Mouse (Mus musculus) heart, embryonic 11.5 days (tissue): ENCODE data around the gene Gm20503. TPM values are rescaled to one million over a fixed set of nuclear protein-coding genes. Genes with fewer than 3 reads are reported as not detected.

Experiments used
- ATAC-seq: fragments of 200-750 bp; cut with Nextera tagmentation; replicated peaks from 2 replicates; pipeline ENCODE4 v1.8.0; 2017; ENCODE audit warnings: moderate library complexity; ENCODE audit not compliant: insufficient number of reproducible peaks, low FRiP score, low TSS enrichment
- H3K27ac ChIP-seq: fragments of 300-500 bp; sonication (generic); 2 replicates; pipeline ENCODE4 v1.5.1; 2014; ENCODE audit warnings: mild to moderate bottlenecking, low read depth, low read length
- H3K27me3 ChIP-seq: fragments of 300-500 bp; sonication (generic); 2 replicates; pipeline ENCODE4 v1.6.1; 2014; ENCODE audit warnings: mild to moderate bottlenecking, low read length, mixed read lengths; ENCODE audit not compliant: control insufficient read depth, insufficient read depth
- H3K36me3 ChIP-seq: fragments of 300-500 bp; sonication (generic); 2 replicates; pipeline ENCODE4 v1.6.1; 2014; ENCODE audit warnings: mild to moderate bottlenecking, low read length, moderate library complexity, mixed read lengths; ENCODE audit not compliant: control insufficient read depth, insufficient read depth
- H3K4me1 ChIP-seq: fragments of 300-500 bp; sonication (generic); 2 replicates; pipeline ENCODE4 v1.6.1; 2014; ENCODE audit warnings: low read length; ENCODE audit not compliant: control insufficient read depth, insufficient read depth
- H3K4me2 ChIP-seq: fragments of 300-500 bp; sonication (generic); 2 replicates; pipeline ENCODE4 v1.6.1; 2014; ENCODE audit warnings: mild to moderate bottlenecking, moderate library complexity
- H3K4me3 ChIP-seq: fragments of 300-500 bp; sonication (generic); 2 replicates; pipeline ENCODE4 v1.5.1; 2014; ENCODE audit warnings: low read depth, low read length
- H3K9ac ChIP-seq: fragments of 300-500 bp; sonication (generic); 2 replicates; pipeline ENCODE4 v1.6.1; 2014; ENCODE audit warnings: mild to moderate bottlenecking, low read depth, low read length, moderate library complexity
- H3K9me3 ChIP-seq: fragments of 300-500 bp; sonication (generic); replicated peaks from 2 replicates; pipeline ENCODE4 v1.6.1; 2016; ENCODE audit warnings: low read length; ENCODE audit not compliant: control insufficient read depth
- WGBS: fragments of 180-500 bp; shearing (Covaris S2); extraction: QIAGEN DNeasy Blood & Tissue Kit; methylation state at CpG from one replicate; pipeline ENCODE4 v1.1.7; 2014; ENCODE audit not compliant: insufficient replicate concordance; 5-methylcytosine and 5-hydroxymethylcytosine counted together
- polyA plus RNA-seq: library from polyadenylated mRNA; unstranded; fragments of >200 nt; fragmentation: Nextera tagmentation; extraction: Ambion mirVana; gene quantifications from 2 replicates; pipeline ENCODE4 v1.2.1, GENCODE M21; 2014

The Gm20503 gene
- polyA plus RNA-seq, 1 experiment from 2014 or later = 7.2 TPM

DNA sequence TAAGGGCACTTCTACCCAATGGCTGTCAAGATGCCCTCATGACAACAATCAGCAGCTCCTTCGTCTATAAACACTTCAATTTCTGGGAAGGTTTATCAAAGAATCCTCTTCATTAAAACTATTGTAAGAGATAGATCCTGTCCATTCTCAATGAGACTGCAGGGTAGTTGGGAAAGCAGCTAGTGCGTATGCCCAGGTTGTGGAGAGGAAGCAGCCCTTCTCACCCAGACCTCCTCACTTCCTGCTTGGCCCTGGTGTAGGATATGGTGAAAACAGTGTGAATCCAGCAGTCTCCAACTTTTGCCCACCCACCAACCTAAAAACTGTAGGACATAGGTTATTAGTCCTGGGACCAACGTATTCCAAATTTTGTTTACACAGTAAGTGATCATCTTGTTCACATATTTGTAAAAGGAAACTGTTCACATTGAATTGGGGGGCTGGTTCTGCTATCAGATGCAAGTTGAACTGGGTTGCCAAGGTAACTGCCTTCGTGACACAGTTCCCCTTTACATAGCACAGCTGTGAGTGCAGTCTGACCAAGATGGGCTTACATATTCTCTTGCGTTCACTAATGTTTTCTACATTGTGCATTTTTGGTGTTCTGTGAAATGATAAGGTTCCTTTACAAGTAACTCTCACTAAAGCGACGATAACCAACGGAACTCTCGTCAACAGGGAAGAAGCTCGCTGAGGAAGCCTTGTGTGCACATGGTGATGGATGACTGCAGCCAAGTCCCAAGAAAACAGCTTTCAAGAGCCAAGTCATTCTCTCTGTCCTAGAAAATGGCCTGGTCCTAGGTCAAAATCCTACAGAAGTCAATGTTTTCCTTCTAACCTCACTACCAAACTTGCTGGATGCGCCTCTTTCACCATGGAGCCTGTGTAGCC is 37.6 kb downstream of the Gm20503 start:
- Histone ChIP-seq H3K9me3 (no peaks in the 10 kb centered on the region), H3K4me1 (no peaks in the 10 kb centered on the region), H3K27ac (no peak overlapping the region), H3K9ac (no peak overlapping the region), H3K4me3 (no peak overlapping the region), H3K36me3 (no peaks in the 10 kb centered on the region; the same call in 1 of the 2 replicates), H3K4me2 (no peak overlapping the region), H3K27me3 (no peaks in the 10 kb centered on the region)
- ATAC-seq = no peak
- WGBS = 84% methylated on average over 11 of the region's 11 CpGs

GRCm38 (mm10) chr4:59043074-59043473 is 40.1 kb downstream of the Gm20503 start:
- H3K4me3 ChIP-seq = no peak overlapping the region
- no peaks in the 10 kb centered on the region for H3K27me3 ChIP-seq
- no peak for ATAC-seq
- H3K27ac ChIP-seq = no peak overlapping the region
- no peaks in the 10 kb centered on the region for H3K9me3 ChIP-seq
- no peaks in the 10 kb centered on the region; the same call in 1 of the 2 replicates for H3K36me3 ChIP-seq
- 92% methylated on average over 5 of the region's 5 CpGs for WGBS
- no peak overlapping the region for H3K9ac ChIP-seq
- H3K4me2 ChIP-seq = no peak overlapping the region
- H3K4me1 ChIP-seq = no peaks in the 10 kb centered on the region

GRCm38 (mm10) chr4:59043891-59044290 is 40.9 kb downstream of the Gm20503 start:
- no peaks in the 10 kb centered on the region for H3K9me3 ChIP-seq
- 85% methylated on average over 6 of the region's 6 CpGs for WGBS
- H3K9ac ChIP-seq = no peak overlapping the region
- no peak overlapping the region for H3K27ac ChIP-seq
- H3K4me1 ChIP-seq = no peaks in the 10 kb centered on the region
- H3K4me2 ChIP-seq = no peak overlapping the region
- H3K27me3 ChIP-seq = no peaks in the 10 kb centered on the region
- no peak for ATAC-seq
- no peaks in the 10 kb centered on the region; the same call in 1 of the 2 replicates for H3K36me3 ChIP-seq
- H3K4me3 ChIP-seq = no peak overlapping the region

DNA sequence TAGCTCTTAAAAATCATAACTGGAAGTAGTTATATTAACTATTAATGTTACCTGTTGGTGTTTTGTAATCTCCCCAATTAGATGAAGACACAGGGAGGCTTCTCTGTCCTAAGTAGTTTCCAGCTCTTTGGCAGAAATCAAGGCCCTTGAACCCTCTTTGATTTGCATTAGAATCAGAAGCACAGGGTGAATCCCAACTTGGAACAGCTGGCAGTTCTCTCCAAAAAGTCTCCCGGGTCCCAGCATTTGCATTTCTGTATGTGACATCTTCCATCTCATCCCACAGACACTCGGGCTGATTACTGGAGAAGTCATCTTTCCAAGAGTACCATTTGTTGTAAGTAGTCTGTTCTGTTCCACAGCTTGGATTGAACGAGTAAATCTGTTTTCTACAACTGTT is 44.2 kb downstream of the Gm20503 start:
- Histone ChIP-seq H3K27ac (no peak overlapping the region), H3K4me1 (no peaks in the 10 kb centered on the region), H3K9ac (no peak overlapping the region), H3K27me3 (no peaks in the 10 kb centered on the region), H3K9me3 (no peaks in the 10 kb centered on the region), H3K4me2 (no peak overlapping the region), H3K36me3 (no peaks in the 10 kb centered on the region), H3K4me3 (no peak overlapping the region)
- WGBS = 43% methylated on average over 3 of the region's 3 CpGs
- no peak for ATAC-seq

DNA sequence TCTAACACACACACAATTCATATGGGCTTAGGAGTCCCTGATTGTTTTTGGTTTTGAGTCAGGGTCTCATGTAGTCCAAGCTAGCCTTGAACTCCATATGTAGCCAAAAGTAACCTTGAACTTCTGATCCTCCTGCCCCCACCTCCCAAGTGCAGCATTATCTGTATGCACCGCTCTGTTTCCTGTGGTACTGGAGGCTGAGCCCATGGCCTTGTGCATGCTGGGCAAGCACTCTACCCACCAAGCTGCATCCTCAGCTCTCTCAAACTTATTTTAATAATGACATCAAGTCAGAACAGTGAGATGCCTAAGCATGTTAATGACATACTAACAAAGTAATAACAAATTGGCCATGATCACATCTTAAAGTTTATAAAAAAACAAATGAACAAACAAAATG is 48.1 kb downstream of the Gm20503 start:
- Histone ChIP-seq H3K27ac (no peak overlapping the region), H3K36me3 (no peaks in the 10 kb centered on the region), H3K9ac (no peak overlapping the region), H3K27me3 (no peaks in the 10 kb centered on the region), H3K4me2 (no peak overlapping the region), H3K4me1 (peaks cover 5% of the 10 kb centered on the region; the same call in 1 of the 2 replicates), H3K9me3 (no peaks in the 10 kb centered on the region), H3K4me3 (no peak overlapping the region)
- WGBS = 82% methylated on average over 1 of the region's 1 CpGs
- ATAC-seq = no peak

DNA sequence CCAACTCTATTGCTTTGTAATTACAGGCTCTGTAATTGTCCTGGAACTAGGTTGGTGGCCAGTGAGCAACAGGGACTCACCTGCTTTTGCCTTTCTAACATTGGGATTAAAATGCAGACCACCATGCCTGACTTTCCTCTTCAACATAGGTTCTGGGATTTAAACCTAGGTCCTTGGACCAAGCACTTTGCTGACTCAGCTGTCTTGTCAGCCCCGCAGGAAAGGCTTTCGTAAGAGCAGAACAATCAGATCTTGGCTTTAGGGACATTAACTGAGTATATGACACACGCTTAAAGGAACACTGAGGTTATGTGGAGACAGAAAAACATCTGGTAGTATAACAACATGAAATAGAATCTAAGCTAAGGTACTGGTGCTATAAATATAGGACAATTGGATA is 54.9 kb downstream of the Gm20503 start:
- H3K4me2 ChIP-seq = no peak overlapping the region
- ATAC-seq = no peak
- H3K9me3 ChIP-seq = no peaks in the 10 kb centered on the region
- no peaks in the 10 kb centered on the region for H3K36me3 ChIP-seq
- H3K27me3 ChIP-seq = no peaks in the 10 kb centered on the region
- H3K4me1 ChIP-seq = peaks cover 5% of the 10 kb centered on the region; the same call in 1 of the 2 replicates
- H3K9ac ChIP-seq = no peak overlapping the region
- no peak overlapping the region for H3K27ac ChIP-seq
- 81% methylated on average over 3 of the region's 3 CpGs for WGBS
- H3K4me3 ChIP-seq = no peak overlapping the region

DNA sequence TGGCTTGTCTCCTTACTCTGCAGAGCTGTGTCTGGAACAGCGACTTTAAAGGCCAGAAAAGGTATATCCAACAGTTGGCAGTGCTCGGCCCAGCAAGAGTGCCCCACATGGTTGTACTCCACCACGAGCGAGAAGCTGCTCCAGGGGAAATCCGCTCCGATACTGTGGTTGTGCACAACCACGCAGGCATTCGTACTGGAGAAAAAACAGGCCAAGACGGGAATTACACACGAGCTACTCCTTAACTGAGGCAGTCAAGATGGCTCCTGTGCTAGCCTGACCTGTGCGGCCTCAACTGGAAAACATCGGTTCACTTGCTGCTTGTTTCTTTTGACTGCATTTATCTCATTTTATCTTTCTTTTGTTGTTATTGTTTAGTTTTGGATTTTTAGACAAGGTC is 59.5 kb downstream of the Gm20503 start:
- no peak overlapping the region for H3K4me3 ChIP-seq
- H3K4me1 ChIP-seq = no peaks in the 10 kb centered on the region
- WGBS = 70% methylated on average over 12 of the region's 12 CpGs
- H3K4me2 ChIP-seq = no peak overlapping the region
- no peak overlapping the region for H3K9ac ChIP-seq
- no peaks in the 10 kb centered on the region for H3K36me3 ChIP-seq
- H3K9me3 ChIP-seq = no peaks in the 10 kb centered on the region
- no peaks in the 10 kb centered on the region for H3K27me3 ChIP-seq
- ATAC-seq = no peak
- H3K27ac ChIP-seq = no peak overlapping the region

GRCm38 (mm10) chr4:59069276-59069675 is 66.3 kb downstream of the Gm20503 start:
- Histone ChIP-seq H3K9me3 (no peaks in the 10 kb centered on the region), H3K36me3 (no peaks in the 10 kb centered on the region), H3K27ac (no peak overlapping the region), H3K4me2 (no peak overlapping the region), H3K27me3 (no peaks in the 10 kb centered on the region), H3K9ac (no peak overlapping the region), H3K4me1 (no peaks in the 10 kb centered on the region), H3K4me3 (no peak overlapping the region)
- 45% methylated on average over 3 of the region's 3 CpGs for WGBS
- ATAC-seq = no peak

DNA sequence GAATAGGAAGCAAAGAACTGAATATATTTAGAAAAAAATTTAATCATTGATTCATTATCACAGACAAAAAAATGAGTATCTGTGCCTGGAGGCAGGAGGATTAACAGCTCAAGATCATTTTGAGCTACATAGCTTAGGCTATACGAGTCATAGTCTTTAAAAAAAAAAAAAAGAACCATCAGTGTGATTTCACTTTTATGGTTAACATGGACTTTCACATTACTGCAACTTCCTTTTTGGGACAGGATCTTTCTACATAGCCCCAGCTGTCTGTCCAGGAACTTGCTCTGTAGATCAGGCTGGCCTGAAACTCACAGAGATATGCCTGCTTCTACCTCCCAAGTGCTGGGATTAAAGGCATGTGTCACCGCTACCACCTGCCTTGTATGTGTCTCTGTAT is 80.4 kb downstream of the Gm20503 start:
- H3K36me3 ChIP-seq = no peaks in the 10 kb centered on the region
- WGBS = 76% methylated on average over 2 of the region's 2 CpGs
- no peaks in the 10 kb centered on the region for H3K27me3 ChIP-seq
- H3K27ac ChIP-seq = no peak overlapping the region
- H3K4me3 ChIP-seq = no peak overlapping the region
- H3K4me1 ChIP-seq = no peaks in the 10 kb centered on the region
- no peak overlapping the region for H3K9ac ChIP-seq
- ATAC-seq = no peak
- H3K9me3 ChIP-seq = no peaks in the 10 kb centered on the region
- H3K4me2 ChIP-seq = no peak overlapping the region
